Mouse (Mus musculus): ENCODE results near the gene Rxfp2. TPM values are rescaled to one million over a fixed set of nuclear protein-coding genes. Genes with fewer than 3 reads are reported as not detected.
A peak's percentile ranks its signal among the peaks of the same experiment; 100 is the strongest.

Rxfp2 gene
- polyA plus RNA-seq, 1 experiment = not detected

- peaks cover 32% of the 10 kb centered on the region for H3K4me1 ChIP-seq (ENCODE audit: control insufficient read depth)
- no peaks in the 10 kb centered on the region for H3K36me3 ChIP-seq (ENCODE audit: control insufficient read depth)
- H3K27me3 ChIP-seq (ENCODE audit: control insufficient read depth) = peaks cover 7% of the 10 kb centered on the region
- peak overlapping the region; percentile 18 for H3K4me3 ChIP-seq (replicated peaks)
- H3K9me3 ChIP-seq (ENCODE audit: control insufficient read depth, low read length) = peaks cover 8% of the 10 kb centered on the region
- TF ChIP-seq TAL1 (IDR thresholded peaks at IDR 0.05; ENCODE audit: low read length) (no peak), GATA1 (IDR thresholded peaks at IDR 0.05; ENCODE audit: low read length) (no peak)
Measured at GRCm38 (mm10) chr5:150115271-150116092, 97.0 kb downstream of the Rxfp2 start.

- no peak for TF ChIP-seq GATA1 (IDR thresholded peaks at IDR 0.05; ENCODE audit: low read length)
- TF ChIP-seq TAL1 (IDR thresholded peaks at IDR 0.05; ENCODE audit: low read length) = no peak
- Histone ChIP-seq H3K4me3 (replicated peaks) (no peak overlapping the region), H3K9me3 (ENCODE audit: control insufficient read depth, low read length) (peaks cover 8% of the 10 kb centered on the region), H3K36me3 (ENCODE audit: control insufficient read depth) (no peaks in the 10 kb centered on the region), H3K4me1 (ENCODE audit: control insufficient read depth) (peaks cover 32% of the 10 kb centered on the region), H3K27me3 (ENCODE audit: control insufficient read depth) (peaks cover 7% of the 10 kb centered on the region)
Measured at GRCm38 (mm10) chr5:150116216-150116905, 97.9 kb downstream of the Rxfp2 start.

- Histone ChIP-seq H3K27me3 (ENCODE audit: control insufficient read depth) (peaks cover 7% of the 10 kb centered on the region), H3K4me1 (ENCODE audit: control insufficient read depth) (peaks cover 32% of the 10 kb centered on the region), H3K4me3 (replicated peaks) (no peak overlapping the region), H3K36me3 (ENCODE audit: control insufficient read depth) (no peaks in the 10 kb centered on the region), H3K9me3 (ENCODE audit: control insufficient read depth, low read length) (peaks cover 8% of the 10 kb centered on the region)
- TF ChIP-seq GATA1 (IDR thresholded peaks at IDR 0.05; ENCODE audit: low read length) (no peak), TAL1 (IDR thresholded peaks at IDR 0.05; ENCODE audit: low read length) (no peak)
Measured at GRCm38 (mm10) chr5:150116906-150117216, 98.4 kb downstream of the Rxfp2 start.

- Histone ChIP-seq H3K27me3 (ENCODE audit: control insufficient read depth) (peaks cover 7% of the 10 kb centered on the region), H3K9me3 (ENCODE audit: control insufficient read depth, low read length) (peaks cover 8% of the 10 kb centered on the region), H3K4me1 (ENCODE audit: control insufficient read depth) (peaks cover 32% of the 10 kb centered on the region), H3K36me3 (ENCODE audit: control insufficient read depth) (no peaks in the 10 kb centered on the region), H3K4me3 (replicated peaks) (peak overlapping the region; percentile 76)
- TF ChIP-seq TAL1 (IDR thresholded peaks at IDR 0.05; ENCODE audit: low read length) (no peak), GATA1 (IDR thresholded peaks at IDR 0.05; ENCODE audit: low read length) (no peak)
Measured at GRCm38 (mm10) chr5:150118124-150118454, 99.6 kb downstream of the Rxfp2 start.

- Histone ChIP-seq H3K4me1 (ENCODE audit: control insufficient read depth) (peaks cover 32% of the 10 kb centered on the region), H3K36me3 (ENCODE audit: control insufficient read depth) (no peaks in the 10 kb centered on the region), H3K4me3 (replicated peaks) (peak within 1 kb of the TSS; percentile 76), H3K9me3 (ENCODE audit: control insufficient read depth, low read length) (peaks cover 8% of the 10 kb centered on the region), H3K27me3 (ENCODE audit: control insufficient read depth) (peaks cover 7% of the 10 kb centered on the region)
- TF ChIP-seq GATA1 (IDR thresholded peaks at IDR 0.05; ENCODE audit: low read length) = no peak
- TF ChIP-seq TAL1 (IDR thresholded peaks at IDR 0.05; ENCODE audit: low read length) = no peak
Measured at GRCm38 (mm10) chr5:150118455-150119241, 100.2 kb downstream of the Rxfp2 start, which contains the start of gene Fry. Fry (plus strand) TSS chr5:150118645.

GRCm38 (mm10) chr5:150120676-150121075 is 102.2 kb downstream of the Rxfp2 start:
- Histone ChIP-seq H3K4me3 (replicated peaks) (no peak overlapping the region), H3K27me3 (ENCODE audit: control insufficient read depth) (peaks cover 7% of the 10 kb centered on the region), H3K9me3 (ENCODE audit: control insufficient read depth, low read length) (peaks cover 8% of the 10 kb centered on the region), H3K4me1 (ENCODE audit: control insufficient read depth) (peaks cover 25% of the 10 kb centered on the region), H3K36me3 (ENCODE audit: control insufficient read depth) (no peaks in the 10 kb centered on the region)
- TF ChIP-seq TAL1 (IDR thresholded peaks at IDR 0.05; ENCODE audit: low read length) (no peak), GATA1 (IDR thresholded peaks at IDR 0.05; ENCODE audit: low read length) (no peak)

- Histone ChIP-seq H3K36me3 (ENCODE audit: control insufficient read depth) (no peaks in the 10 kb centered on the region), H3K9me3 (ENCODE audit: control insufficient read depth, low read length) (peaks cover 3% of the 10 kb centered on the region), H3K4me3 (replicated peaks) (no peak overlapping the region), H3K4me1 (ENCODE audit: control insufficient read depth) (peaks cover 20% of the 10 kb centered on the region), H3K27me3 (ENCODE audit: control insufficient read depth) (peaks cover 7% of the 10 kb centered on the region)
- TF ChIP-seq TAL1 (IDR thresholded peaks at IDR 0.05; ENCODE audit: low read length) (no peak), GATA1 (IDR thresholded peaks at IDR 0.05; ENCODE audit: low read length) (no peak)
Measured at GRCm38 (mm10) chr5:150122095-150122494, 103.6 kb downstream of the Rxfp2 start.

GRCm38 (mm10) chr5:150122571-150122970 is 104.1 kb downstream of the Rxfp2 start:
- Histone ChIP-seq H3K36me3 (ENCODE audit: control insufficient read depth) (no peaks in the 10 kb centered on the region), H3K9me3 (ENCODE audit: control insufficient read depth, low read length) (no peaks in the 10 kb centered on the region)

GRCm38 (mm10) chr5:150125920-150126319 is 107.4 kb downstream of the Rxfp2 start:
- Histone ChIP-seq H3K9me3 (ENCODE audit: control insufficient read depth, low read length) (no peaks in the 10 kb centered on the region), H3K4me1 (ENCODE audit: control insufficient read depth) (no peaks in the 10 kb centered on the region), H3K27me3 (ENCODE audit: control insufficient read depth) (no peaks in the 10 kb centered on the region), H3K4me3 (replicated peaks) (no peak overlapping the region), H3K36me3 (ENCODE audit: control insufficient read depth) (no peaks in the 10 kb centered on the region)
- TF ChIP-seq TAL1 (IDR thresholded peaks at IDR 0.05; ENCODE audit: low read length) = no peak
- TF ChIP-seq GATA1 (IDR thresholded peaks at IDR 0.05; ENCODE audit: low read length) = no peak

More at GRCm38 (mm10) chr5:150122571-150122970, 104.1 kb downstream of the Rxfp2 start:
- TF ChIP-seq TAL1 (IDR thresholded peaks at IDR 0.05; ENCODE audit: low read length) (no peak), GATA1 (IDR thresholded peaks at IDR 0.05; ENCODE audit: low read length) (no peak)
- Histone ChIP-seq H3K4me1 (ENCODE audit: control insufficient read depth) (peaks cover 18% of the 10 kb centered on the region), H3K27me3 (ENCODE audit: control insufficient read depth) (peaks cover 7% of the 10 kb centered on the region), H3K4me3 (replicated peaks) (no peak overlapping the region)
